Mouse (Mus musculus) forebrain, embryonic 12.5 days (tissue): ENCODE measurements at regions not wholly inside any gene's neighbourhood (a gene's known extent, or its start where the extent isn't known, plus 50 kb on each side); places are given as distances from the start of the nearest gene placed in this dataset.

Experiments used
- ATAC-seq: fragments of 200-750 bp; cut with Nextera tagmentation; 2 replicates; pipeline ENCODE4 v1.8.0; 2017; ENCODE audit warnings: moderate TSS enrichment; ENCODE audit not compliant: low FRiP score
- H3K27ac ChIP-seq: fragments of 300-500 bp; sonication (generic); 2 replicates; pipeline ENCODE4 v1.5.1; 2016; ENCODE audit warnings: mild to moderate bottlenecking
- H3K27me3 ChIP-seq: fragments of 300-500 bp; sonication (generic); 2 replicates; pipeline ENCODE4 v1.6.1; 2016; ENCODE audit warnings: mild to moderate bottlenecking
- H3K36me3 ChIP-seq: fragments of 300-500 bp; sonication (generic); replicated peaks from 2 replicates; pipeline ENCODE4 v1.6.1; 2016; ENCODE audit warnings: mild to moderate bottlenecking
- H3K4me1 ChIP-seq: fragments of 300-500 bp; sonication (generic); 2 replicates; pipeline ENCODE4 v1.6.1; 2016
- H3K4me2 ChIP-seq: fragments of 300-500 bp; sonication (generic); 2 replicates; pipeline ENCODE4 v1.6.1; 2016; ENCODE audit warnings: mild to moderate bottlenecking, moderate library complexity
- H3K4me3 ChIP-seq: fragments of 300-500 bp; sonication (generic); replicated peaks from 2 replicates; pipeline ENCODE4 v1.5.1; 2016; ENCODE audit warnings: mild to moderate bottlenecking
- H3K9ac ChIP-seq: fragments of 300-500 bp; sonication (generic); 2 replicates; pipeline ENCODE4 v1.6.1; 2016; ENCODE audit warnings: mild to moderate bottlenecking
- H3K9me3 ChIP-seq: fragments of 300-500 bp; sonication (generic); 2 replicates; pipeline ENCODE4 v1.6.1; 2016
- WGBS: fragments of 180-500 bp; shearing (Covaris S2); methylation state at CpG from one replicate; pipeline ENCODE4 v1.1.7; 2016; 5-methylcytosine and 5-hydroxymethylcytosine counted together

DNA sequence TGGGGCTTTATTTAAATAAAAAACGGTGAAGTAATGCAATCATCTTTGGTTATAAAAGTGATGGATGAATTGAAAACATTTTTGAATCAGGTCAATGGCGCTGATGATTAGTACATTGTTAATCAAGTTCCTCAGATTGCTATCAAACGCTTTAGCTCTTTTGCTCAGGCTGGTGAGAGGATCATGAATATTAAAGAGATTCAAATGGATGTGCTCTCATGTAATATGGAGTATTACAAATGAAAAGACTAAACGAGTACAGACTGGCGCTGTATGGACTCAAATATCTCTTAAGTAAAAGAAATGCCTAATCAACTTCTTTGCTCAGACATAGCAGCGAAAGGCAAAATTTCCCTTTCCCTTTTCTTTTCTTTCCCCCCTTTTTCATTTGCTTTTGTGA is 236.1 kb upstream of the Zic1 start:
- Histone ChIP-seq H3K36me3 (no peaks in the 10 kb centered on the region), H3K27ac (no peak overlapping the region), H3K4me2 (no peak overlapping the region), H3K27me3 (no peaks in the 10 kb centered on the region), H3K4me3 (no peak overlapping the region), H3K4me1 (no peaks in the 10 kb centered on the region; the same call in 1 of the 2 replicates), H3K9me3 (no peaks in the 10 kb centered on the region), H3K9ac (no peak overlapping the region)
- peak; percentile 27; the same call in 1 of the 2 replicates for ATAC-seq
- WGBS = 52% methylated on average over 6 of the region's 6 CpGs

DNA sequence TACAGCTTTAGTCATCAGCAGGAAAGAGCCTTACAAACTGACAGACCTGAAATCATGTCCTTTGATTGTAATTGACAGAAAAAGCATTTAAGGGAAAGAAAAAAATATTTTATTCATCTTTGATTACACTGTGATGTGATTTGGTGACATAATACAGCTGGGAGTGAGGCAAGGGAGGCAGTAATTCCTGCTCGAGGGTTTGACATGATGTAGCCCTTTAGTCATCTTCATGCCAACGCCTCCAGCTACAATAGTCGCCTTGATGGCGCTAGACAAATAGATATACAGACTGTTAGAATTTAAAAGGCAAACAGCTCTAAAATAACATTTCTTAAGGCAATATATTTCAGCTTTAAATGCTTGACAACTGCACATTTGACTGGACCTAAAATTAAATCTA is 226.3 kb upstream of the Zic1 start:
- peak; percentile 67; the same call in 1 of the 2 replicates for ATAC-seq
- no peak overlapping the region for H3K4me3 ChIP-seq
- H3K4me1 ChIP-seq = 0 out of 2 replicates have a peak, but pooled peaks cover 2% of the 10 kb centered on the region
- no peaks in the 10 kb centered on the region for H3K9me3 ChIP-seq
- no peaks in the 10 kb centered on the region for H3K27me3 ChIP-seq
- no peaks in the 10 kb centered on the region for H3K36me3 ChIP-seq
- H3K27ac ChIP-seq = no peak overlapping the region
- no peak overlapping the region for H3K4me2 ChIP-seq
- H3K9ac ChIP-seq = no peak overlapping the region
- WGBS = 61% methylated on average over 4 of the region's 4 CpGs

DNA sequence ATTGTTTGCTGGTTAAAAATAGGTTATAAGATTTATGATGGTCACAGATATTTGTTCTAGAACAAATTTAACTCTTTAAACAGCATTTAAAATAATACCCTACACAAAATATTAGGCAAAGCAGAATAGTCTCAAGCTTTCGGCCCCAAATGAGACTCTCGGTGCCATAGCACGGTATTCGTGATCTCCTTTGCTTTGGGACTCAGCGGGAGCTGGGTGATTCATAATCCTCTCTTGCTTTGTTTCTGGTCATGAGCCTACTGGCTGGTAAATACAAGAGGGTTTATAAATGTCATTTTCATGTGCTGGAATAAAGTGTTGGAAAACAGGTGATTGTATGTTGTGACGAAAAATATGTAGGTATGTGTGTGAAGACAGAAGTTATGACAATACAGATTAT is 223.1 kb upstream of the Zic1 start:
- Histone ChIP-seq H3K27me3 (no peaks in the 10 kb centered on the region), H3K9ac (no peak overlapping the region), H3K4me2 (no peak overlapping the region), H3K27ac (no peak overlapping the region), H3K4me1 (0 out of 2 replicates have a peak, but pooled peaks cover 2% of the 10 kb centered on the region), H3K4me3 (no peak overlapping the region), H3K36me3 (no peaks in the 10 kb centered on the region), H3K9me3 (no peaks in the 10 kb centered on the region)
- no peak for ATAC-seq
- 68% methylated on average over 6 of the region's 6 CpGs for WGBS

DNA sequence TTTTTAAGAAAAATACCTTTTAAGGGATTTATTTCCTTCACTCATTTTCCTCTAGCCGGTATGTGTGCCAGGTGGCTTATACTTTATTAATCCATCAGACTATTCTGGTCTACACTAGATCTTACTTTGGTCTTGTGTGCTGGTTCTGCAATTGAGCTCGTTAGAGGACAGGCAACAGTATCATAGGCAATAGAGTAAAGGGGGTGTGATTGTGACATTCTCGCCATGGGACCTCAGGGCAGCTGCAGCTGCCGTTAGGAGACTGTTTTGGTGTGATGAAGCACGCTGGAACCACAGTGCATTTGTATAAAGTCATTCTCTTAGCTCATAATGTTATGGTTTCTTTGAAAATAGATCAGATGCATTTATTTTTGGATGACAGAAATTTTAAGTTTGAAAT is 222.3 kb upstream of the Zic1 start:
- Histone ChIP-seq H3K4me2 (no peak overlapping the region), H3K4me1 (0 out of 2 replicates have a peak, but pooled peaks cover 2% of the 10 kb centered on the region), H3K9ac (no peak overlapping the region), H3K27me3 (no peaks in the 10 kb centered on the region), H3K27ac (no peak overlapping the region), H3K36me3 (no peaks in the 10 kb centered on the region), H3K9me3 (no peaks in the 10 kb centered on the region), H3K4me3 (no peak overlapping the region)
- 39% methylated on average over 5 of the region's 5 CpGs for WGBS
- ATAC-seq = no peak

DNA sequence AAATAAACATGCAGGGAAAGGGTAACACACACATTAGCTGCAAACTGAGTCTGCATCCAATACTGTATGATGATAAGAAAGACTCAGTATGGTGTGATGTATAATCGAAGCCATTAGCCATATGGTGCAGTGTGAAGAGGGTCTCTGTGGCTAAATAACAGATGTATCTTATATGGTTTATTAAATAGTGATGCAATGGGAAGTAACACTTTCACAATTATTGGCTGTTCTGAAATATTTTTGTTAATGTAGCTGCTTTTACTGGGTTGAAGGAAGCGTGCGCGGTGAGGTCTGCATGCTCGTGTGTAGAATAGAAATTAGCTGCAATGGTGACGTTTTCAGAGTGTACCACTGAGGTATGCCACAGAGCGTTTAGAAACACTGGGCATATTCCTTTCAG is 221.7 kb upstream of the Zic1 start:
- Histone ChIP-seq H3K27me3 (no peaks in the 10 kb centered on the region), H3K27ac (no peak overlapping the region), H3K4me3 (no peak overlapping the region), H3K9ac (no peak overlapping the region), H3K4me1 (0 out of 2 replicates have a peak, but pooled peaks cover 2% of the 10 kb centered on the region), H3K4me2 (no peak overlapping the region), H3K36me3 (no peaks in the 10 kb centered on the region), H3K9me3 (no peaks in the 10 kb centered on the region)
- WGBS = 85% methylated on average over 7 of the region's 7 CpGs
- ATAC-seq = no peak

DNA sequence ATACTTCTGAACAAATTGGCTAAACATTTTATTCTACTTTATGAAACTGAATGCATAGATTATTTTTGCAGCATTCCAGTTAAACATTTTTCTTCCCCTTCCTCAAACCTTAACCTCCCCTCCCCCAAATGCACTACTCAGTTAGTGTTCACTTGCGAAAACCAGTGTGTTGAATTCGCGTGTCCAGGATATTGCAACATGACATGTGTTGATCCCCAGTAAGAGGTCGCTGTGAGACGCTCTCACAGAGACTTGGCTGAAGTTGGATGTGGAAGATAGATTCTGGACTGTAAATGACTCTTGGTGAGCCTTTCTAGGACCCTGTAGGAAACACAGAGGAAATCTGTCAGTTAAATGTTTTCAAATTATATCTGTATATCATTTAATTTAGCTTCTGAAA is 221.0 kb upstream of the Zic1 start:
- H3K27me3 ChIP-seq = no peaks in the 10 kb centered on the region
- no peak for ATAC-seq
- no peaks in the 10 kb centered on the region for H3K36me3 ChIP-seq
- H3K9ac ChIP-seq = no peak overlapping the region
- no peak overlapping the region for H3K4me3 ChIP-seq
- H3K4me2 ChIP-seq = no peak overlapping the region
- 0 out of 2 replicates have a peak, but pooled peaks cover 2% of the 10 kb centered on the region for H3K4me1 ChIP-seq
- WGBS = 88% methylated on average over 5 of the region's 5 CpGs
- no peaks in the 10 kb centered on the region for H3K9me3 ChIP-seq
- H3K27ac ChIP-seq = no peak overlapping the region

DNA sequence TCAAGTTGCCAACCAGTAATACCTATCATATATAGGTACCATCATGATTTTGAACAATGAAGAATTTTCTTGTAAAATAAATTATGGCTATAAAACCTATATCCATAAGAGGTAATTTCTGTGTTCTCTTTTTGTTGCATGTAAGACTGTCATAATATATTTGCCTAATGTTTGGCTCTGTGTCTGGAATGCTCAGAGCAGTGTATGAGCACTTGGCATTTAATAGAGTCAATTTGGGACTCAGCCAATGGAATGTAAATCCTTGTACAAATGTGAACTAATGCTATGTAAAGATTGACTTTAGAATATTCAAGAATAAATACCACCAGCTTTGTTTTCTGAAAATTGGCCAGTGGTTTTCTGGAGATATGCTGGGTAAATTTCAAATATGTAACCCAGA is 208.5 kb upstream of the Zic1 start:
- Histone ChIP-seq H3K9ac (no peak overlapping the region), H3K4me1 (no peaks in the 10 kb centered on the region), H3K4me2 (no peak overlapping the region), H3K4me3 (no peak overlapping the region), H3K36me3 (no peaks in the 10 kb centered on the region), H3K9me3 (no peaks in the 10 kb centered on the region), H3K27ac (no peak overlapping the region), H3K27me3 (no peaks in the 10 kb centered on the region)
- ATAC-seq = no peak

DNA sequence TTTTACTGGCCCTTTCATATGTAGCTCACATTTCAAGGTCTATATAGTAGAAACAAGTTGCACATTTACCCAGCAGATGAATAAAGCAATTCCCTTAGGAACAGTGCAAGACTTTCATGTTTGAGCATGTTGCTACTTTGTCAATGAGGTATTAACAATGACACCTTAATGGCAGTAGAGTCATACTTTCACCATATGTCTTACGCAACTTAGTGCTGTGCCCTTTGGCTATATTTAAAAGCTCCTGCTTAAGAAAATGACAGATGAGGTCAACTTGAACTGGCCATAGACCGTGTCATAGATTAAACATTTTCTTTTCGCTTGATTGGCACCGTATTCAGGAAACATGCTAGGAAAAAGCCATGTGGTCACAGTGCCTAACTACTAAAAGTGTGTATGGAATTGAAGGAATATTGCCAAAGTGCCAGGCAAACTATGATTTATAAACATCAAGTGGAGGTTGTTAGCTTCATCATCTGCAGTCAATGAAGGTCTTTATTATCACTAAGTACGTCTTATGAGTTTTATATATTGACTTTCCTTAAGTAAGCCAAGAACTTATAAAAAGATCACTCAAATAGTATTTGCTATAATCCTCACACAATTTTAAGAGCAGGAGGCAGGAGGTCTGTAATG is 200.5 kb upstream of the Zic1 start:
- no peak overlapping the region for H3K9ac ChIP-seq
- no peaks in the 10 kb centered on the region for H3K4me1 ChIP-seq
- no peak overlapping the region for H3K4me2 ChIP-seq
- H3K27me3 ChIP-seq = no peaks in the 10 kb centered on the region
- no peaks in the 10 kb centered on the region for H3K9me3 ChIP-seq
- H3K27ac ChIP-seq = no peak overlapping the region
- no peak overlapping the region for H3K4me3 ChIP-seq
- no peaks in the 10 kb centered on the region for H3K36me3 ChIP-seq
- 81% methylated on average over 5 of the region's 5 CpGs for WGBS
- ATAC-seq = no peak

DNA sequence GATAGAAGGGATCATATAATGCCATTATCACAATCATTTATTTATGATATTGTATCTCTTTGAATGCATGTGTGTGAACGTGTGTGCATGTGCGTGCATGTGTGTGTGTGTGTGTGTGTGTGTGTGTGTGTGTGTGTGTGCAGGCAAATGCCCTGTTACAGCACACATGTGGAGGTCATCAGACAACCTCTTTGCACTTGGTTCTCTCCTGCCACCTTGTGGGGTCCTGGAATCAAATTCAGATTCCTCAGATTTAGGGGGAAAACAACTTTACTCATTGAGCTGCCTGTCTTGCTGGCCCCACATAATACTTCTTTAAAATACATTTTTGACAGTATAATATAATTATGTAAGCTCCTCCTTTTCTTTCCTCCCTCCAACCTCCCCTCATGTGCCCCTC is 195.7 kb upstream of the Zic1 start:
- Histone ChIP-seq H3K27me3 (no peaks in the 10 kb centered on the region), H3K36me3 (no peaks in the 10 kb centered on the region), H3K4me1 (no peaks in the 10 kb centered on the region), H3K9me3 (no peaks in the 10 kb centered on the region), H3K4me3 (no peak overlapping the region), H3K4me2 (no peak overlapping the region), H3K27ac (no peak overlapping the region), H3K9ac (no peak overlapping the region)
- ATAC-seq = no peak
- 91% methylated on average over 2 of the region's 2 CpGs for WGBS

DNA sequence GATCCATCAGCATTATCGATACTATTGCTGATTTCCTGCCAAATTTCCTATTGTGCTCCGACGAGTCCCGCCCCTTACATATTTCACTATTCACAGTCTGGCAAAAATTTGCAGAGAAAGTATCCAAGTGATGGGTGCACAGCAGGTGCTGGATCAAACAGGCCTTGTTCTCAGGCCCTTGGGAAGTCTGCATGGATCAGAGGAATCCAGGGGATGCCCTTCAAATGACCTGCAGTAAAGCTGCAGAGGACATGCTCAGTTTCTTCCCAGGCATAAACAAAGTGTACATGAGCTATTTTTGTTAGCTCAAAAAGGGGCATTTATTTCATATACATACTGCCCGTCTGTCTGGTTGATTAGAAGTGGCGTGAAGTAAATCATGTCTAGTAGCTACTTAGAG is 194.2 kb upstream of the Zic1 start:
- Histone ChIP-seq H3K4me2 (no peak overlapping the region), H3K36me3 (no peaks in the 10 kb centered on the region), H3K27ac (no peak overlapping the region), H3K27me3 (no peaks in the 10 kb centered on the region), H3K9me3 (no peaks in the 10 kb centered on the region), H3K9ac (no peak overlapping the region), H3K4me3 (no peak overlapping the region), H3K4me1 (no peaks in the 10 kb centered on the region)
- WGBS = 79% methylated on average over 6 of the region's 6 CpGs
- no peak for ATAC-seq

DNA sequence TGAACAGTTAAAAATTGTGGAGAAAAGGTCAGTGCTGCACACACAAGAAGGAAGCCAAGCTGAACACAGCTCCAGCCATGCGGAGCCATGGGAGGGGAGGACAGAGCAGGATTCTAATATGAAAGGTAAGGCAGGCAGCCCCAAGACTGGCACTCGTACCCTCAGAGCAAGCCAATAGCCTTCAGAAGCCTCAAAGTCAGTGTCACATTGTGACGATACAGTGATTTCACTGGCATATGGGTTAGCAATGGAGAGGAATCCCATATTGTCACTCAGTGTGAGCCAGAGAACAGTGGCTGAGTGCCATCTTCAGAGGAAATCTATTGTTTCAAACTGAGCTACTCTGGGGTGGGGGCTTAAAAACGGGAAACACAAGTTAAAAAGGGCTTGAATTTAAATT is 181.4 kb upstream of the Zic1 start:
- H3K9ac ChIP-seq = no peak overlapping the region
- H3K27me3 ChIP-seq = no peaks in the 10 kb centered on the region
- no peaks in the 10 kb centered on the region for H3K36me3 ChIP-seq
- H3K4me1 ChIP-seq = no peaks in the 10 kb centered on the region
- no peak overlapping the region for H3K27ac ChIP-seq
- no peak overlapping the region for H3K4me3 ChIP-seq
- H3K4me2 ChIP-seq = no peak overlapping the region
- 80% methylated on average over 4 of the region's 4 CpGs for WGBS
- no peaks in the 10 kb centered on the region for H3K9me3 ChIP-seq
- no peak for ATAC-seq

DNA sequence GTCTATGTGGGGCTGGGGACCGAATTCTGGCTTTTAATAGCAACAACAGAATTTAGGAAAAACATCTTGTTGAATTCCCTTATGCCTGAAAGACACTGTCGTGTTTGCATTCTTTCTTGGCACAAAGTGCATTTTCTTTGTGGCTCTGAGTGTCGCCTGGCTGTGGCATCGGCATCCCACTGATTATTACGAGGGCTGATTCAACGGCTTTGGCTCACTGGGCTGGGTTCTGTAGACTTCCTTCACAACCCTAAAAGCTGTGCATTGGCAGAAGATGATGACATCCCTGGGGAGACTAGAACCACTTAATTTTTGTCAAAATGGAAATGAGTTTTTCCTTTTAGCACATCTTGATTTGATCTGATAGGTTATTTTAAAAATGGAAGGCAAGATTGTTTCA is 179.8 kb upstream of the Zic1 start:
- no peak overlapping the region for H3K4me3 ChIP-seq
- no peaks in the 10 kb centered on the region for H3K27me3 ChIP-seq
- no peak overlapping the region for H3K27ac ChIP-seq
- H3K9ac ChIP-seq = no peak overlapping the region
- no peak for ATAC-seq
- 59% methylated on average over 6 of the region's 6 CpGs for WGBS
- H3K9me3 ChIP-seq = no peaks in the 10 kb centered on the region
- no peaks in the 10 kb centered on the region for H3K4me1 ChIP-seq
- no peak overlapping the region for H3K4me2 ChIP-seq
- H3K36me3 ChIP-seq = no peaks in the 10 kb centered on the region

DNA sequence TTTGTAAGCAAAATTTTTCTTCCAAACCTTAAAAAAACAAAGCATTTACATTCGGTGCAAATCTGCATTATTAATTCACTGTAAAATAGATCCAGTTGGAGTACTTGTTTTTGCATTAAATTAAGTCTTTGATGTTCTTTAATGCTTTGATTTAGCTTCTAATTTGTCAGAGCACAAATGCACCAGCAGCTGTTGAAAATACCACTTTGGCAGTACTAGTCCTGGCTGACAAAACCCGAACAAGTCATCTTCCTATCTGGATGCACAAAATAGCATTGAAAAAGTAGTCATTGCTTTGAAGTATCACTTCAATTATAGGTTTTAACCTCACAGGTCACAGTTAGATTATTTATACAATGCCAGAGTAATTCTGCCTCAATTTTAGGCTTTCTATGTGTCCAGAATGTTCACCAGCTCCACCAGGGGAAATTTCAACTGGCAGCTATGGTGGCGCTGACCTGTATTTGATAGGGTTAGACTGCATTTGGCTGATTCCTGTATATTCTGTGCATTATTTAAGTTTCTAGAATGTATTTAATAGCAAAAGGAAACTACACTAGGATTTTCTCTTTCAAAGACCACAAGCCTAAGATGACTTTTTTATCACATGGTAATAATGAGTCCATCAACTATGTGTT is 163.3 kb upstream of the Zic1 start:
- peak; percentile 64 for ATAC-seq
- H3K4me2 ChIP-seq = no peak overlapping the region
- H3K27me3 ChIP-seq = no peaks in the 10 kb centered on the region
- H3K9me3 ChIP-seq = no peaks in the 10 kb centered on the region
- H3K4me1 ChIP-seq = peaks cover 3% of the 10 kb centered on the region; the same call in 1 of the 2 replicates
- no peak overlapping the region for H3K4me3 ChIP-seq
- no peak overlapping the region for H3K9ac ChIP-seq
- WGBS = 51% methylated on average over 3 of the region's 3 CpGs
- H3K36me3 ChIP-seq = no peaks in the 10 kb centered on the region
- no peak overlapping the region for H3K27ac ChIP-seq
